Mouse (Mus musculus): ENCODE results near the gene Celf2. TPM values are rescaled to one million over a fixed set of nuclear protein-coding genes. Genes with fewer than 3 reads are reported as not detected.

The Celf2 gene
- polyA plus RNA-seq, 1 experiment from 2014 or later: 13.9 TPM

DNA sequence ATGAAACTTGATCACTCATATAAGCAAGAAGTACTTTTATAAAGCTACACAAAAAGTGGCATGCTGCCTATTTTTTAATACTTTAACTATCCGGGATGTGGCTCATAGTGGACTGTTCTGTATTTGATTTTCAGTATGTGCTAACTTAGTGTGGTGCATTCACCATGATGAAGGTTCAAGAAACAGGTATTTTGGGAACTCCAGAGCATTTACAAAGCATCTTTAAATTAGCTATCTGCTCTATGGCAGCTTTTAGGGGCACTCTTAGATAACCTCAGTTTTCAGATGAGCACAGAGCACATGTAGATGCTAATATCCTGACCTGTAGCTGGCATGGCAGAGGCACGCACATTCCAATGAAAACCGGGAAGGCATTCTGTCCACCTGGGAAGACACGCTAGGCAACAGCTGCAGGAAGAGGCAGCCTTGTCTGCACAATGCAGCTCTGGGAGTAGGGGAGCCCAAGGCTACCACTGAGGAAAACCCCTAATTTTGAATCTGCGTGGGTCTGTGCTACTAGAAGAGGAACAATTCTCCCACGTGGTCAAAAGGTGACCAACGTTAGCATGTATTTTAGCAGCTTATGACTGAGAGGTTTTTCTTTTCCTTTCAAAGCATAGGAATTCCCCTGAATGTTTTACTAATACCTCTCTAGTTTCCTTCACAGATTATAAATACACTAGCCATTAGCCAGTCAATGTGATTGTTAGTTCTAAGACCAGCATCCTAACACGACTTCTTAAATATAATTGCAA is 911.1 kb downstream of the Celf2 start:
- no peaks in the 10 kb centered on the region for H3K4me1 ChIP-seq (replicated peaks; ENCODE audit: insufficient read depth, low read length)
- no peak overlapping the region for H3K27ac ChIP-seq
- no peak overlapping the region for H3K4me3 ChIP-seq (replicated peaks; ENCODE audit: low read depth, low read length)
- 86% methylated on average over 8 of the region's 8 CpGs for WGBS
- H3K4me2 ChIP-seq (ENCODE audit: low read length): no peak overlapping the region
- no peak overlapping the region for H3K9ac ChIP-seq (ENCODE audit: low read depth, low read length)
- no peaks in the 10 kb centered on the region for H3K36me3 ChIP-seq (ENCODE audit: insufficient read depth, low read length)
- DNase-seq (ENCODE audit: low spot score) (no peak), ATAC-seq (replicated peaks; ENCODE audit: low FRiP score, low read depth) (no peak)
- H3K9me3 ChIP-seq (replicated peaks; ENCODE audit: low read length): no peaks in the 10 kb centered on the region
- TF ChIP-seq CTCF (IDR thresholded peaks at IDR 0.05; ENCODE audit: low read depth): no peak
- H3K27me3 ChIP-seq (ENCODE audit: insufficient read depth, low read length): no peaks in the 10 kb centered on the region

DNA sequence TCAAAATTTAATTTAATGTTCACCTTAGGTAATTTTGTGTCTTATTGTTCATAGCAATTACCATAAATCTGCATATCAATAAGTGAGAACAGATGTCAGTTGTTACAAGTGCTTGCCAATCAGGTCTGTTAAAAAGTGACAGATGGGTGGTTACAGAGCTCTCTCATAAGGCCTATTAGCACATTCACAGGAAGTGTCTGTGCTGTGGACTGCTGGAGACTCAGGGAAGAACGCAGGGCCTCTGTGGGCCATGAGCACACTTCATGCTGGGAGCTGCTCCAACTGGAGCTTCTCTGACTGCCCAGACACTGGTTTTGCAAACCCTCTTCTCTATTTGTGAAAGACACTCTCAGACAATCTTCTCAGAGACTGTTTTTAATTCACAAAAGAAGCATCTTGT is 914.6 kb downstream of the Celf2 start:
- H3K27me3 ChIP-seq (ENCODE audit: insufficient read depth, low read length): no peaks in the 10 kb centered on the region
- no peaks in the 10 kb centered on the region for H3K4me1 ChIP-seq (replicated peaks; ENCODE audit: insufficient read depth, low read length)
- TF ChIP-seq CTCF (IDR thresholded peaks at IDR 0.05; ENCODE audit: low read depth): no peak
- no peak for ATAC-seq (replicated peaks; ENCODE audit: low FRiP score, low read depth)
- H3K36me3 ChIP-seq (ENCODE audit: insufficient read depth, low read length): no peaks in the 10 kb centered on the region
- H3K9ac ChIP-seq (ENCODE audit: low read depth, low read length): no peak overlapping the region
- no peak overlapping the region for H3K27ac ChIP-seq
- 34% methylated on average over 1 of the region's 1 CpGs for WGBS
- no peaks in the 10 kb centered on the region for H3K9me3 ChIP-seq (replicated peaks; ENCODE audit: low read length)
- no peak for DNase-seq (ENCODE audit: low spot score)
- H3K4me2 ChIP-seq (ENCODE audit: low read length): no peak overlapping the region
- H3K4me3 ChIP-seq (replicated peaks; ENCODE audit: low read depth, low read length): no peak overlapping the region

DNA sequence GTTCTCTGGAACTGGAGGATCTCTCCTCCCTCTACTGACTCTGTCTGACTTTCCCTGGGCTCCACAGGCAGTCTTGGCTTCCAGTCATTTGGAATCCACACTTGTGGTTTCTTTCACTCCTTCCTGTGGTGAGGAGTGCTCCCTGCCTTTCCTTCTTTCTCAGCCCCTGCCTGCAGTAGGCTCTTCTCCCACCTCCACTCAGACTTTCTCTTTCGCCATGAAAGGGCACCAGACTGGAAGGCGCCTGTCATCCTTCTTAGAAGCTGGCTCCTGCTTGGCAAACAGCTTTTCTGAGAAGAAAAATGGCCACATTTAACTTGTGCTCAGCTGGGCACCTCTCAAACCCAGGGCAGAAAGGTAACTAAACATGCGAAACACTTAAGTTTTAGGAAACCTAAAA is 915.2 kb downstream of the Celf2 start:
- no peaks in the 10 kb centered on the region for H3K27me3 ChIP-seq (ENCODE audit: insufficient read depth, low read length)
- no peaks in the 10 kb centered on the region for H3K4me1 ChIP-seq (replicated peaks; ENCODE audit: insufficient read depth, low read length)
- H3K27ac ChIP-seq: no peak overlapping the region
- DNase-seq (ENCODE audit: low spot score) (no peak), ATAC-seq (replicated peaks; ENCODE audit: low FRiP score, low read depth) (no peak)
- 97% methylated on average over 3 of the region's 3 CpGs for WGBS
- no peak for TF ChIP-seq CTCF (IDR thresholded peaks at IDR 0.05; ENCODE audit: low read depth)
- H3K4me2 ChIP-seq (ENCODE audit: low read length): no peak overlapping the region
- H3K9me3 ChIP-seq (replicated peaks; ENCODE audit: low read length): no peaks in the 10 kb centered on the region
- no peak overlapping the region for H3K9ac ChIP-seq (ENCODE audit: low read depth, low read length)
- no peaks in the 10 kb centered on the region for H3K36me3 ChIP-seq (ENCODE audit: insufficient read depth, low read length)
- no peak overlapping the region for H3K4me3 ChIP-seq (replicated peaks; ENCODE audit: low read depth, low read length)

DNA sequence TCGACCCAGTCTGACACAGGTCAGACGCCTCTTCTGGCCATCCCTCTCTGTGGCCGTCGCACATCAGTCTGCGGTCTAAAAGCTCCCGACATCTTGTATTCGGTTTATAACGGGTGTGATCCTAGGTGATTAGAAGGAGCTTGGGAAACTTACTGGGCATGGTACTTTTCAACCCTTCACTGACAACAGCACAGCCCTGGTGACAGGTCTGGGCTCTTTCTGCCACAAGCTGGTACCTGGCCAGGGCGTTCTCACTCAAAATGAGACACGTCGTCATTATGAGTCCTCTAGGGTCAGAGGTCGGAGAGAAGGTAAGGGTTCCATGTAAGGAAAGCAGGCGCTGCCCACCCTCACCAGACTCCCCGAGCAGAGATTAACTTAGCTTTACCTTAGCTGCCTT is 915.6 kb downstream of the Celf2 start:
- Histone ChIP-seq H3K27me3 (ENCODE audit: insufficient read depth, low read length) (no peaks in the 10 kb centered on the region), H3K9ac (ENCODE audit: low read depth, low read length) (no peak overlapping the region), H3K9me3 (replicated peaks; ENCODE audit: low read length) (no peaks in the 10 kb centered on the region), H3K36me3 (ENCODE audit: insufficient read depth, low read length) (no peaks in the 10 kb centered on the region), H3K4me2 (ENCODE audit: low read length) (no peak overlapping the region), H3K4me3 (replicated peaks; ENCODE audit: low read depth, low read length) (no peak overlapping the region), H3K27ac (no peak overlapping the region), H3K4me1 (replicated peaks; ENCODE audit: insufficient read depth, low read length) (no peaks in the 10 kb centered on the region)
- ATAC-seq (replicated peaks; ENCODE audit: low FRiP score, low read depth) (no peak), DNase-seq (ENCODE audit: low spot score) (no peak)
- no peak for TF ChIP-seq CTCF (IDR thresholded peaks at IDR 0.05; ENCODE audit: low read depth)
- 80% methylated on average over 14 of the region's 14 CpGs for WGBS

DNA sequence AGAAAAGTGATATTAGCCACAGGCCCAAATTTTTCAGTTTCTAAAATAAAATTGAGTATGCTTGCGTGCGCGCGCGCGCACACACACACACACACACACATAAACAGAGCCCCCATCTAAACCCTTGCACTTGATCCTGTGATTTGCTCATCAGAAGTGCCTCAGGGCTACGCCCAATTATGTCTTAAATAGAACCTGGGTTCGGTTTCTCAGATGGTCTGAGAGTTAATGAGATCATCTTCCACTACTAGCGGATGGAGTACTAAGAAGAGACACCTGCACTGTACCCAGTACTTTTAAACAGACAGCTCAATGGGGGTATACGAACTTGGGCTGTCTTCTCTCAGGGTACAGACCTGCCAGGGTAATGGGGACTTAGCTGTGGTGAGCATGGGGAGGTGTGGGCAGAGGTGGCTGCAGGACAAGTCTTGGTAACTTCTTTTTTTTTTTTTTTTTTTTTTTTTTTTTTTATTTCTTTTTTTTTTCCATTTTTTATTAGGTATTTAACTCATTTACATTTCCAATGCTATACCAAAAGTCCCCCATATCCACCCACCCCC is 923.2 kb downstream of the Celf2 start:
- no peaks in the 10 kb centered on the region for H3K36me3 ChIP-seq (ENCODE audit: insufficient read depth, low read length)
- H3K4me3 ChIP-seq (replicated peaks; ENCODE audit: low read depth, low read length): no peak overlapping the region
- ATAC-seq (replicated peaks; ENCODE audit: low FRiP score, low read depth) (no peak), DNase-seq (ENCODE audit: low spot score) (no peak)
- H3K4me1 ChIP-seq (replicated peaks; ENCODE audit: insufficient read depth, low read length): no peaks in the 10 kb centered on the region
- 94% methylated on average over 10 of the region's 10 CpGs for WGBS
- no peaks in the 10 kb centered on the region for H3K9me3 ChIP-seq (replicated peaks; ENCODE audit: low read length)
- H3K27ac ChIP-seq: no peak overlapping the region
- no peak overlapping the region for H3K9ac ChIP-seq (ENCODE audit: low read depth, low read length)
- TF ChIP-seq CTCF (IDR thresholded peaks at IDR 0.05; ENCODE audit: low read depth): no peak
- no peaks in the 10 kb centered on the region for H3K27me3 ChIP-seq (ENCODE audit: insufficient read depth, low read length)
- H3K4me2 ChIP-seq (ENCODE audit: low read length): no peak overlapping the region

DNA sequence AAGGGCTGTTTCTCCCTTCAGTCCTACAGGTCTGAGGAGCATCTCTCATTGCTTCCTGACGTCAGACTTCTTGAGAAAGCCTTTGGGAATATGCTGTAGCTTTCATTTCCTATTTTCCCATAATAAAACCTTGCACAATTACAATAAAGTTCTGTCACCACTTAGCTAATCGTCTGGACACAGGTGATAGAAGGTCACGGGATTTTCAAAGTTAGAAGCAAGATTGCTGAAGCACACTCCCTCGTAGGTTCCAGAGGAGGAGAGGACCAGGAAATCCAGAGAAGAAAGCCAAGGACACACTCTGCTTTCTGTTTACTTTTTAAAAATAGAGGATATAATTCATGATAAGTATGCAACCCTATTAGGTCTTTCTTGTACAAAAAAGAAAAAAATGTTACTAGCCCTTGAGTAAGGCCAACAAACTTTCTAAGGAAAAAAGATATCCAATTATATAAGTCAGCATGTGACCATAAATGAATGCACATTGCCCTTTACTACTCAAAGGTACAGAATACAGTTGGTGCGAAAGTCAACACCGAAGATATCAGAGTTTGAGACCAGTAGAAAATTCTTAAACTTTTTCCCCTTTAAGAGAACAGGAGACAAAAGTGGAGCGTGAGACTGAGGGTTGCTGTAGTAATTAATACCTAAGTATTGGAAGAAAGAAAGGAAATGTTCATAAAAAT is 924.2 kb downstream of the Celf2 start:
- no peak for TF ChIP-seq CTCF (IDR thresholded peaks at IDR 0.05; ENCODE audit: low read depth)
- no peak for ATAC-seq (replicated peaks; ENCODE audit: low FRiP score, low read depth)
- WGBS: 70% methylated on average over 7 of the region's 7 CpGs
- Histone ChIP-seq H3K9ac (ENCODE audit: low read depth, low read length) (no peak overlapping the region), H3K4me1 (replicated peaks; ENCODE audit: insufficient read depth, low read length) (no peaks in the 10 kb centered on the region), H3K27ac (no peak overlapping the region), H3K4me2 (ENCODE audit: low read length) (no peak overlapping the region), H3K27me3 (ENCODE audit: insufficient read depth, low read length) (no peaks in the 10 kb centered on the region), H3K4me3 (replicated peaks; ENCODE audit: low read depth, low read length) (no peak overlapping the region), H3K36me3 (ENCODE audit: insufficient read depth, low read length) (no peaks in the 10 kb centered on the region), H3K9me3 (replicated peaks; ENCODE audit: low read length) (no peaks in the 10 kb centered on the region)
- no peak for DNase-seq (ENCODE audit: low spot score)

All from kidney, postnatal 0 days (tissue).